ENCODE assay signal across 8 mouse cellular contexts in the genomic region with DNA sequence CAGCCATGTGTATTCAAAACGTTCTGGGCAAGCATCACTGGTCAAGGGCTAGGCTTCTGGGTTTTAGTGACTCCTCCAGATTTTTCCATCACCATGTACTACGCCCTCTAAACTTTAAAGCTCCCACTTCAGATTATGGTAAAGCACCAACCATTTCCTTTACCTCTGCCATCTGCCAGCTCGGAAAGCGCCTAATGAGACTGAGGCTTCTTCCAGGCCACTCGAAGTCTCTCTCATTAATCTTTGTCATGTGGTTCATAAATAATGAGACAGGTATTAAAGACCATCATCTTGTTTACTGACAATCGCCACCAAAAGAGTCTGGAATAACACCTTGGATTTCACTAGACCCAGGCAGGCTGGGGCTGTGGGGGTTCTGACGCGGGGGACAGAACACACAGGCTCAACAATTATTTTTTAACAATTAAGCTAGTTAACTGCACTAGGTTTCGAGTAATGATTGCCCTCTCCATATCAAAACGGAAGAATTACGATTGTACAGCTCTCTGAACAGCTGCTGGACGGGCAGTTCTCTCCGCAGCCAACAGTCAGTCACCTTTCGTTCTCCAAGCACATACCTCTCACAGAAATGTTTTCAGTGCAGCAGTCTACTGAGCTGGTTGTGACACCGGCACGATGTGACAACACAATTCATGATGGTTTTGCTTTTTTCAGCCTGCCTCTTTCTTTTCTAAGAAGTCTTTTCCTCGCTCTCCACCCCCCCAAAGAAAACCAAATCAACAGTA.
DNase-seq lines count a peak whose midpoint lies in the region; ATAC-seq and TF ChIP-seq lines count a peak whose summit lies in the region.

No protein-coding gene starts in this region.

- no peaks in the 10 kb centered on the region for H3K27me3 ChIP-seq in heart, postnatal 0 days (ENCODE audit: control insufficient read depth, insufficient read depth, low read length)
- no peaks in the 10 kb centered on the region for H3K27me3 ChIP-seq in liver, embryonic 12.5 days (replicated peaks)
- H3K27me3 ChIP-seq in neural tube, embryonic 15.5 days (replicated peaks): no peaks in the 10 kb centered on the region

- peaks cover 18% of the 10 kb centered on the region for H3K4me1 ChIP-seq in heart, postnatal 0 days (ENCODE audit: control insufficient read depth, insufficient read depth)
- H3K4me1 ChIP-seq in liver, embryonic 12.5 days: peaks cover 22% of the 10 kb centered on the region
- peaks cover 16% of the 10 kb centered on the region for H3K4me1 ChIP-seq in neural tube, embryonic 15.5 days

- no peaks in the 10 kb centered on the region for H3K9me3 ChIP-seq in heart, postnatal 0 days (replicated peaks; ENCODE audit: control insufficient read depth, low read length)
- H3K9me3 ChIP-seq in liver, embryonic 12.5 days (replicated peaks): no peaks in the 10 kb centered on the region
- H3K9me3 ChIP-seq in neural tube, embryonic 15.5 days (replicated peaks): no peaks in the 10 kb centered on the region

- TF ChIP-seq EP300 in heart, postnatal 0 days (IDR thresholded peaks at IDR 0.05; ENCODE audit: low read depth): no peak

- H3K27ac ChIP-seq in layer of hippocampus, adult 2 months: peak overlapping the region; percentile 85
- peak overlapping the region; percentile 82 for H3K27ac ChIP-seq in heart, postnatal 0 days (ENCODE audit: low read depth)
- no peak overlapping the region; the same call in 1 of the 2 replicates for H3K27ac ChIP-seq in liver, embryonic 12.5 days
- peak overlapping the region; percentile 76 for H3K27ac ChIP-seq in neural tube, embryonic 15.5 days (replicated peaks)

- H3K9ac ChIP-seq in heart, postnatal 0 days (replicated peaks; ENCODE audit: low read depth, low read length): peak overlapping the region; percentile 58
- H3K9ac ChIP-seq in liver, embryonic 12.5 days: 0 out of 2 replicates have a peak overlapping the region, but pooled peaks have one; percentile 4
- H3K9ac ChIP-seq in neural tube, embryonic 15.5 days (replicated peaks): peak overlapping the region; percentile 50

- no peak for TF ChIP-seq CTCF in layer of hippocampus, adult 2 months (conservative IDR thresholded peaks at IDR 0.05)
- TF ChIP-seq CTCF in heart, postnatal 0 days (IDR thresholded peaks at IDR 0.05; ENCODE audit: low read depth): no peak

- peak overlapping the region; percentile 64 for H3K4me2 ChIP-seq in heart, postnatal 0 days (ENCODE audit: low read depth, low read length)
- peak overlapping the region; percentile 51 for H3K4me2 ChIP-seq in liver, embryonic 12.5 days
- peak overlapping the region; percentile 58 for H3K4me2 ChIP-seq in neural tube, embryonic 15.5 days

- DNase-seq in layer of hippocampus, adult 2 months (ENCODE audit: low spot score in 2 of 2): no peak
- DNase-seq in layer of hippocampus, adult 9-11 months: no peak
- peak; percentile 10 to 15 for DNase-seq in cerebellum, postnatal 10 days
- no peak for DNase-seq in heart, postnatal 0 days (ENCODE audit: low spot score)
- DNase-seq in urinary bladder, postnatal 4 days (ENCODE audit: low spot score in 2 of 2): no peak
- no peak for DNase-seq in MN1 (ENCODE audit: low spot score)

- ATAC-seq in heart, postnatal 0 days (ENCODE audit: insufficient read depth, low read depth): peak; percentile 70; the same call in 1 of the 2 replicates
- ATAC-seq in liver, embryonic 12.5 days: no peak
- peak; percentile 83 for ATAC-seq in neural tube, embryonic 15.5 days (ENCODE audit: low FRiP score)

- H3K4me3 ChIP-seq in layer of hippocampus, adult 2 months: peak overlapping the region; percentile 62
- peak overlapping the region; percentile 57 for H3K4me3 ChIP-seq in heart, postnatal 0 days (ENCODE audit: low read depth, low read length)
- H3K4me3 ChIP-seq in liver, embryonic 12.5 days: peak overlapping the region; percentile 42
- peak overlapping the region; percentile 44 for H3K4me3 ChIP-seq in neural tube, embryonic 15.5 days (replicated peaks)

- 33% methylated on average over 17 of the region's 17 CpGs for WGBS in heart, postnatal 0 days
- WGBS in liver, embryonic 12.5 days (ENCODE audit: insufficient replicate concordance): 64% methylated on average over 17 of the region's 17 CpGs
- 34% methylated on average over 17 of the region's 17 CpGs for WGBS in neural tube, embryonic 15.5 days

- H3K36me3 ChIP-seq in heart, postnatal 0 days (replicated peaks; ENCODE audit: control insufficient read depth, insufficient read depth, low read length): no peaks in the 10 kb centered on the region
- H3K36me3 ChIP-seq in liver, embryonic 12.5 days: no peaks in the 10 kb centered on the region
- no peaks in the 10 kb centered on the region for H3K36me3 ChIP-seq in neural tube, embryonic 15.5 days

Comparison
In these comparisons a context has a peak if more than half of its experiments do, and no peak if none do; other contexts are left out.
1. DNase-seq: peak in cerebellum, postnatal 10 days (2 of 2); none in layer of hippocampus, adult 2 months (0 of 2), layer of hippocampus, adult 9-11 months (single experiment), heart, postnatal 0 days (single experiment), urinary bladder, postnatal 4 days (0 of 2) and MN1 (single experiment).
2. H3K9ac ChIP-seq: peak in every context shown above with its lines; median percentile 58 in heart, postnatal 0 days; 50 in neural tube, embryonic 15.5 days; 4 in liver, embryonic 12.5 days.
3. Peak in every context shown above with its lines, with median percentiles within 50 percentile points of each other: H3K4me3 ChIP-seq and H3K4me2 ChIP-seq.